Mouse (Mus musculus) CH12.LX (cell line): ENCODE results near the gene Znhit2. TPM values are rescaled to one million over a fixed set of nuclear protein-coding genes. Genes with fewer than 3 reads are reported as not detected.

Source experiments
- DNase-seq: peaks from one replicate; pipeline ENCODE4 v3.0.0-alpha.2; 2013; ENCODE audit errors: extremely low read depth
- H3K27ac ChIP-seq: 2 replicates; pipeline ENCODE4 v1.5.1; 2012; ENCODE audit warnings: low read depth, mild to moderate bottlenecking, control low read depth, moderate library complexity; ENCODE audit not compliant: insufficient read depth
- H3K27me3 ChIP-seq: replicated peaks from 2 replicates; pipeline ENCODE3; 2012; ENCODE audit warnings: inconsistent platforms
- H3K36me3 ChIP-seq, 2 experiments: replicated peaks in 1 of 2; 2 replicates each; pipeline versions ENCODE3 to v1.6.1; 2012; ENCODE audit warnings: inconsistent platforms in 1 of 2, low read length in 1 of 2, mild to moderate bottlenecking in 1 of 2, mixed read lengths in 1 of 2, moderate library complexity in 1 of 2; ENCODE audit not compliant: control insufficient read depth in 1 of 2, insufficient read depth in 1 of 2
- H3K4me1 ChIP-seq, 2 experiments: 2 replicates each; pipeline ENCODE4 v1.6.1; 2012; ENCODE audit warnings: inconsistent platforms in 1 of 2, moderate library complexity in 1 of 2; ENCODE audit not compliant: insufficient read depth in 2 of 2, control insufficient read depth in 1 of 2
- H3K4me2 ChIP-seq: 2 replicates; pipeline ENCODE4 v1.6.1; 2012; ENCODE audit warnings: low read depth, mild to moderate bottlenecking, control low read depth; ENCODE audit not compliant: poor library complexity, insufficient read depth, severe bottlenecking
- H3K4me3 ChIP-seq, 3 experiments: fragments of 150-350 bp in 1 of 3; sonication (generic) in 1 of 3; replicated peaks in 1 of 3; 2 replicates each; pipeline versions ENCODE3 to v1.5.1; 2011 to 2012; ENCODE audit warnings: low read depth in 2 of 3, low read length in 2 of 3, mild to moderate bottlenecking in 2 of 3, moderate library complexity in 2 of 3, control low read depth in 1 of 3, improper control_type of control experiment in 1 of 3, inconsistent platforms in 1 of 3, mixed read lengths in 1 of 3; ENCODE audit not compliant: poor library complexity in 1 of 3
- H3K79me2 ChIP-seq: replicated peaks from 2 replicates; pipeline ENCODE4 v1.6.1; 2012; ENCODE audit warnings: mild to moderate bottlenecking, moderate library complexity; ENCODE audit not compliant: control insufficient read depth, poor library complexity, insufficient read depth, severe bottlenecking; ENCODE audit errors: extremely low read depth
- H3K9ac ChIP-seq: 2 replicates; pipeline ENCODE4 v1.6.1; 2012; ENCODE audit warnings: low read depth, mild to moderate bottlenecking, control low read depth, moderate library complexity; ENCODE audit not compliant: insufficient read depth
- H3K9me3 ChIP-seq: replicated peaks from 2 replicates; pipeline ENCODE3; 2012; ENCODE audit warnings: low read length, inconsistent platforms, mixed read lengths
- BHLHE40 ChIP-seq: IDR thresholded peaks from 2 replicates; pipeline ENCODE4 v1.6.1; 2011; ENCODE audit warnings: mild to moderate bottlenecking, low read depth, low read length, improper control_type of control experiment
- CHD1 ChIP-seq: IDR thresholded peaks from 2 replicates; pipeline ENCODE4 v1.6.1; 2012; ENCODE audit warnings: low read depth, low read length, improper control_type of control experiment, inconsistent platforms
- ELF1 ChIP-seq: IDR thresholded peaks from 2 replicates; pipeline ENCODE4 v1.6.1; 2014; ENCODE audit warnings: low read depth, mild to moderate bottlenecking, inconsistent platforms, low read length, improper control_type of control experiment
- ETS1 ChIP-seq: conservative IDR thresholded peaks from 2 replicates; pipeline ENCODE4 v1.6.1; 2012; ENCODE audit warnings: low read depth, mild to moderate bottlenecking, inconsistent platforms, low read length, improper control_type of control experiment, moderate library complexity
- GABPA ChIP-seq: IDR thresholded peaks from 2 replicates; pipeline ENCODE4 v1.6.1; 2012; ENCODE audit warnings: low read depth, low read length, improper control_type of control experiment, inconsistent platforms; ENCODE audit not compliant: insufficient replicate concordance
- IRF4 ChIP-seq: IDR thresholded peaks from 2 replicates; pipeline ENCODE4 v1.6.1; 2014; ENCODE audit warnings: low read depth, mild to moderate bottlenecking, inconsistent platforms, low read length, improper control_type of control experiment
- JUN ChIP-seq: IDR thresholded peaks from 2 replicates; pipeline ENCODE4 v1.6.1; 2011; ENCODE audit warnings: low read depth, mild to moderate bottlenecking, low read length, improper control_type of control experiment, moderate library complexity; ENCODE audit not compliant: insufficient read depth
- JUND ChIP-seq: conservative IDR thresholded peaks from 2 replicates; pipeline ENCODE4 v1.6.1; 2011; ENCODE audit warnings: low read depth, low read length, improper control_type of control experiment
- MEF2A ChIP-seq: IDR thresholded peaks from 2 replicates; pipeline ENCODE4 v1.6.1; 2014; ENCODE audit warnings: low read depth, mild to moderate bottlenecking, inconsistent platforms, low read length, improper control_type of control experiment, borderline replicate concordance
- MXI1 ChIP-seq: IDR thresholded peaks from 2 replicates; pipeline ENCODE4 v1.6.1; 2011; ENCODE audit warnings: mild to moderate bottlenecking, low read depth, low read length, improper control_type of control experiment
- MYC ChIP-seq: IDR thresholded peaks from 2 replicates; pipeline ENCODE4 v1.6.1; 2011; ENCODE audit warnings: low read depth, mild to moderate bottlenecking, improper control_type of control experiment, low read length
- NELFE ChIP-seq: IDR thresholded peaks from 2 replicates; pipeline ENCODE4 v1.6.1; 2011; ENCODE audit warnings: low read depth, low read length, improper control_type of control experiment
- NRF1 ChIP-seq: IDR thresholded peaks from 2 replicates; pipeline ENCODE4 v1.6.1; 2014; ENCODE audit warnings: low read depth, mild to moderate bottlenecking, inconsistent platforms, low read length, improper control_type of control experiment, moderate library complexity
- RCOR1 ChIP-seq: conservative IDR thresholded peaks from 2 replicates; pipeline ENCODE4 v1.6.1; 2012; ENCODE audit warnings: low read depth, mild to moderate bottlenecking, inconsistent platforms, low read length, improper control_type of control experiment
- SIN3A ChIP-seq: IDR thresholded peaks from 2 replicates; pipeline ENCODE4 v1.6.1; 2012; ENCODE audit warnings: low read length, improper control_type of control experiment, inconsistent platforms
- USF1 ChIP-seq: IDR thresholded peaks from 2 replicates; pipeline ENCODE4 v1.6.1; 2014; ENCODE audit warnings: low read depth, mild to moderate bottlenecking, inconsistent platforms, low read length, improper control_type of control experiment
- USF2 ChIP-seq: conservative IDR thresholded peaks from 2 replicates; pipeline ENCODE4 v1.6.1; 2011; ENCODE audit warnings: low read depth, low read length, improper control_type of control experiment
- ZC3H11A ChIP-seq: IDR thresholded peaks from 2 replicates; pipeline ENCODE4 v1.6.1; 2012; ENCODE audit warnings: low read depth, mild to moderate bottlenecking, inconsistent platforms, low read length, improper control_type of control experiment
- ZMIZ1 ChIP-seq: IDR thresholded peaks from 2 replicates; pipeline ENCODE4 v1.6.1; 2012; ENCODE audit warnings: low read depth, mild to moderate bottlenecking, inconsistent platforms, low read length, improper control_type of control experiment
- dilution Hi-C: fragments of 300-500 bp; cut with MboI; formaldehyde crosslinking; loops from 2 replicates; pipeline ENCODE4 v1.14.3; 2020; ENCODE audit warnings: low sequenced_read_pairs; ENCODE audit not compliant: extremely low pct_unique_long_range_greater_than_20kb, extremely low pct_ligation_motif_present
- in situ Hi-C: fragments of 300-500 bp; cut with MboI; formaldehyde crosslinking; loops from 3 replicates; pipeline ENCODE4 v1.14.3; 2019; ENCODE audit warnings: low sequenced_read_pairs, low pct_ligation_motif_present, low pct_unique_long_range_greater_than_20kb, mixed read lengths
- polyA plus RNA-seq: library from polyadenylated mRNA; unstranded; fragments of >175 nt; gene quantifications from 2 replicates; pipeline ENCODE4 v1.2.1, GENCODE M21; 2012; ENCODE audit warnings: low read depth; ENCODE audit not compliant: insufficient read length
- total RNA-seq, 2 experiments: library from RNA; depleted of rRNA; stranded (reverse); fragments of 300-350 nt in 1 of 2; fragments of >200 nt in 1 of 2; gene quantifications; 2 replicates each; pipeline ENCODE4 v1.2.3; 2012 to 2014

Znhit2 gene
- total and polyA plus RNA-seq, 3 experiments: 20.1 to 29.2 (median 22.6) TPM

DNA sequence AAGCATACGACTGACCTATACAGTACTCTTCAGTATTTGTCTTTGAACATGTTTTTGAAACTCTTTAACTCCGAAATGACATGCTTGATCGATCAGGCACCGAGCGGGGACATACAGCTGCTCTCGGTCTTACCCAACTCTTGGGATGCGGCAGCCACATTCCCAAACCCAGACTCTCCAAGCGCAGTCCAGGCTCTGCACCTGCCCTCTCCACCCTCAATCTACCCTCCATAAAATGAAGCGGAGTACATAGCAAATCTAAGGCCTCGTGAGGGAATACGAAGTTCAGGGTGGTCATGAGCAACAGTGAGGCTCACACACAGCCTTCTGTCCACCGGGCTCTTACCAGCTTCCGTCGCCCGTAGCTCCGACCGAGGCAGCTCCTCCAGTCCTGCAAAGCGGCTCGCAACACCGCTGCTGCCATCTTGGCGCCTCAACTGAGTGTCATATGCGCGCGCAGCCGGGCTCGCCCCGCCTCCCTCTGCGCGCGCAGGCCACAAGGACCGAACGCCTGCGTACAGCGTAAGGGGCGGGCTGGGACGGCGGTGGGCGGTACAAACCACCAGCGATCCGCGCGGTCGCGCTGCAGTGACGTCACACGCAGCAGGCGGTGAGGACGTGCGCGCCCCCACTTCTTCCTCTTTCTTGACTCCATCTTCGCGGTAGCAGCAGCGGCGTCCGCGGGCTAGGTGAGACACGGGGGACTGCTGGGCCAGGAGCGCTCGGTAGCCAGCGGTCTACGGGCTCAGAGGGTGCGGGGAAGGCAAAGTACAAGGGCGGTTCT is 3.5 kb upstream of the Znhit2 start, which contains the start of the genes Mrpl49 and Fau (continued):
- TF ChIP-seq NELFE: peak; percentile 96
- TF ChIP-seq MXI1: peak; percentile 84
- no peak for TF ChIP-seq USF2
- no peak for TF ChIP-seq CHD1
- peak; percentile 73 for TF ChIP-seq MEF2A
- TF ChIP-seq ZMIZ1: peak; percentile 96
- peak; percentile 83 for TF ChIP-seq SIN3A
- peak; percentile 95 for TF ChIP-seq NRF1
- no peak for TF ChIP-seq JUND
- no peak for TF ChIP-seq ZC3H11A

DNA sequence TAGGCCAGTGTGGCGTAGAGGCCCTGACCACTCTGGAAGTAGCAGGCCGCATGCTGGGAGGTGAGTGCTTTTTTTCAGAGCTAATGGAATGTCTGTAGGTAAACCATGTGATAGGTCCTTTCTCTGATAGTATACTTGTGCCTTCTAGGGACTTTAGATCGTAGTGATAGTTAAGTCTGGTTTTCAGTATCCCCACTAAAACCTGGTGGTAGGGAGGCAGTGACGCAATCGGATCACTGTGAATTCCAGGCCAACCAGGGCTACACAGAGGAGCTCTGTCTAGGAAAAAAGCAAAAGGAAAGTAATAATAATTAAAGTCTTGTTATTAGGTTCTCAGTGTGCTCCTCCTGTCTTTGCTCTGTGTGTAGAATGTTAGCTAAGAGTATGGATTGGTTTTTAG is 2.5 kb upstream of the Znhit2 start:
- Histone ChIP-seq H3K4me2 (peak overlapping the region; percentile 77), H3K27ac (peak overlapping the region; percentile 26), H3K9ac (peak overlapping the region; percentile 73), H3K27me3 (no peaks in the 10 kb centered on the region), H3K4me1 (peaks cover 11 to 55% of the 10 kb centered on the region in 2 experiments), H3K4me3 (peak overlapping the region; percentile 73 to 97 (median 95)), H3K9me3 (no peaks in the 10 kb centered on the region), H3K79me2 (peaks cover 55% of the 10 kb centered on the region), H3K36me3 (peaks cover 37 to 51% of the 10 kb centered on the region in 2 experiments)
- no peak for TF ChIP-seq RCOR1
- TF ChIP-seq GABPA: no peak
- no peak for TF ChIP-seq JUND
- TF ChIP-seq JUN: no peak
- no peak for TF ChIP-seq USF1
- TF ChIP-seq NELFE: no peak
- no peak for TF ChIP-seq MYC
- TF ChIP-seq ELF1: no peak
- no peak for TF ChIP-seq BHLHE40
- no peak for TF ChIP-seq IRF4
- TF ChIP-seq ETS1: no peak
- no peak for TF ChIP-seq ZC3H11A
- in situ Hi-C loops (no loop called here), dilution Hi-C loops (no loop called here)
- DNase-seq: no peak
